Mouse (Mus musculus) cerebellum, adult 18-20 months (tissue): ENCODE results near the gene Trpc4ap.
"Not testable (repeated sequence)": the region's sequence is repeated elsewhere in the genome, so short reads cannot be mapped to it uniquely, and the experiment has no call there.

Experiments
- DNase-seq, 2 experiments: peaks; one replicate each; pipeline ENCODE4 v3.0.0; 2021

The Trpc4ap gene

GRCm38 (mm10) chr2:155691723-155692493, at the start of gene Trpc4ap:
Trpc4ap (minus strand) TSS chr2:155692384.
- DNase-seq: peak; percentile 95 to 98

GRCm38 (mm10) chr2:155737803-155738202, 45.6 kb upstream of the Trpc4ap start:
- DNase-seq: no peak

GRCm38 (mm10) chr2:155736936-155737335, 44.8 kb upstream of the Trpc4ap start:
- DNase-seq: no peak

- DNase-seq: not testable (repeated sequence)
These were observed 43.6 kb upstream of the Trpc4ap start, which contains the start of gene Gm17581 for GRCm38 (mm10) chr2:155735766-155736165. Gm17581 (minus strand) TSS chr2:155735866.

- no peak for DNase-seq
These were observed 42.9 kb upstream of the Trpc4ap start for GRCm38 (mm10) chr2:155735080-155735479.

- peak; percentile 93 to 96 for DNase-seq
These were observed 37.0 kb upstream of the Trpc4ap start, which contains the start of gene Edem2 for GRCm38 (mm10) chr2:155729158-155729645. Edem2 (minus strand) TSS chr2:155729475.

- DNase-seq: peak in 1 of 2 experiments; percentile 10
These were observed 36.6 kb upstream of the Trpc4ap start for GRCm38 (mm10) chr2:155728742-155729141.

GRCm38 (mm10) chr2:155727764-155728395, 35.7 kb upstream of the Trpc4ap start:
- DNase-seq: no peak

GRCm38 (mm10) chr2:155726302-155726701, 34.1 kb upstream of the Trpc4ap start:
- DNase-seq: no peak

GRCm38 (mm10) chr2:155724526-155724925, 32.3 kb upstream of the Trpc4ap start:
- DNase-seq: no peak

- DNase-seq: no peak
These were observed 31.9 kb upstream of the Trpc4ap start for GRCm38 (mm10) chr2:155724036-155724435.

- no peak for DNase-seq
These were observed 28.4 kb upstream of the Trpc4ap start for GRCm38 (mm10) chr2:155720585-155720984.

GRCm38 (mm10) chr2:155717082-155717990, 25.2 kb upstream of the Trpc4ap start:
- no peak for DNase-seq

GRCm38 (mm10) chr2:155710557-155710956, 18.4 kb upstream of the Trpc4ap start:
- no peak for DNase-seq

- DNase-seq: no peak
These were observed 15.1 kb upstream of the Trpc4ap start for GRCm38 (mm10) chr2:155707251-155707650.

- no peak for DNase-seq
These were observed 11.4 kb upstream of the Trpc4ap start for GRCm38 (mm10) chr2:155703630-155704029.

- DNase-seq: no peak
These were observed 9.3 kb upstream of the Trpc4ap start for GRCm38 (mm10) chr2:155701399-155701919.

GRCm38 (mm10) chr2:155698443-155698842, 6.3 kb upstream of the Trpc4ap start:
- DNase-seq: not testable (repeated sequence)

GRCm38 (mm10) chr2:155696851-155697250, 4.7 kb upstream of the Trpc4ap start:
- no peak for DNase-seq

- DNase-seq: peak; percentile 92 to 95
These were observed 3.9 kb upstream of the Trpc4ap start for GRCm38 (mm10) chr2:155696091-155696558.

GRCm38 (mm10) chr2:155695316-155695715, 3.1 kb upstream of the Trpc4ap start:
- no peak for DNase-seq

- no peak for DNase-seq
These were observed 2.4 kb upstream of the Trpc4ap start for GRCm38 (mm10) chr2:155694564-155694963.
